Mouse (Mus musculus) megakaryocyte, embryonic 14.5 days (primary cell): ENCODE data around the gene Smg9.

Experiments
- FLI1 ChIP-seq: IDR thresholded peaks from 2 replicates; pipeline ENCODE4 v1.6.1; 2012; ENCODE audit warnings: low read length, inconsistent platforms, mixed read lengths
- GATA1 ChIP-seq: IDR thresholded peaks from 3 replicates; pipeline ENCODE4 v1.6.1; 2012; ENCODE audit warnings: mixed read lengths, low read length, inconsistent platforms, borderline replicate concordance

- TF ChIP-seq GATA1 (no peak), FLI1 (no peak)
These were observed 6.2 kb downstream of the Smg9 start for GRCm38 (mm10) chr7:24405649-24406048.
